10 mouse cellular contexts compared by ENCODE assay signal in genomic region chr17:74846031-74846891, GRCm38 (mm10).
DNase-seq lines count a peak whose midpoint lies in the region; ATAC-seq and TF ChIP-seq lines count a peak whose summit lies in the region.
"Had no signal": no experiment of that assay in that cellular context is flagged by ENCODE, and none has a peak within 500 bp of the region (broad histone marks: within the 10 kb centered on the region; RNA-seq: fewer than 3 reads in every experiment).

No protein-coding gene starts in this region.

- no peaks in the 10 kb centered on the region; the same call in 1 of the 2 replicates for H3K4me1 ChIP-seq in kidney, adult 2 months (ENCODE audit: control insufficient read depth, insufficient read depth, low read length)
- peaks cover 17% of the 10 kb centered on the region for H3K4me1 ChIP-seq in lung, embryonic 16.5 days (replicated peaks; ENCODE audit: control insufficient read depth, insufficient read depth, low read length)

- peak; percentile 20 for DNase-seq in gastrocnemius, postnatal 14 days
- no peak for DNase-seq in gastrocnemius, adult 8-10 months (ENCODE audit: low spot score in 2 of 2)
- peak; percentile 60 for DNase-seq in fibroblast of lung, adult 2 months (ENCODE audit: low read depth)
- DNase-seq in kidney, adult 2 months: peak; percentile 67
- no peak for DNase-seq in urinary bladder, postnatal 25 days (ENCODE audit: low spot score)
- DNase-seq in layer of hippocampus, postnatal 36 days: no peak

- WGBS in kidney, adult 2 months: 50% methylated on average over 10 of the region's 10 CpGs
- WGBS in lung, embryonic 16.5 days: 27% methylated on average over 10 of the region's 10 CpGs

- no peak overlapping the region for H3K27ac ChIP-seq in kidney, adult 2 months (ENCODE audit: insufficient read depth, low read depth, low read length)
- peak overlapping the region; percentile 78 for H3K27ac ChIP-seq in lung, embryonic 16.5 days (ENCODE audit: low read length)

- no peak overlapping the region for H3K4me2 ChIP-seq in lung, embryonic 16.5 days (ENCODE audit: low read depth, low read length)

- no peak for TF ChIP-seq CTCF in kidney, adult 2 months (conservative IDR thresholded peaks at IDR 0.05; ENCODE audit: insufficient read depth, insufficient read length, low read depth, low read length)

- H3K9ac ChIP-seq in lung, embryonic 16.5 days (ENCODE audit: low read length): no peak overlapping the region

- H3K4me3 ChIP-seq in kidney, adult 2 months (ENCODE audit: insufficient read depth, low read depth, low read length): no peak overlapping the region
- H3K4me3 ChIP-seq in lung, embryonic 16.5 days (ENCODE audit: low read length): no peak overlapping the region
- H3K4me3 ChIP-seq: megakaryocyte, embryonic 14.5 days had no signal

- no peaks in the 10 kb centered on the region for H3K9me3 ChIP-seq in lung, embryonic 16.5 days (ENCODE audit: control insufficient read depth, low read length)
- H3K9me3 ChIP-seq: megakaryocyte, embryonic 14.5 days had no signal

- no peak for TF ChIP-seq POLR2A in kidney, adult 2 months (IDR thresholded peaks at IDR 0.05; ENCODE audit: low read depth, low read length)

- H3K36me3 ChIP-seq in kidney, adult 2 months (ENCODE audit: control insufficient read depth, insufficient read depth, low read length): no peaks in the 10 kb centered on the region
- no peaks in the 10 kb centered on the region for H3K36me3 ChIP-seq in lung, embryonic 16.5 days (ENCODE audit: control insufficient read depth, insufficient read depth, low read length)

- intact Hi-C loops in gastrocnemius, postnatal 14 days (cut with DNase I; ENCODE audit: low total_unique reads): no loop called here

- no peaks in the 10 kb centered on the region for H3K27me3 ChIP-seq in kidney, adult 2 months (replicated peaks; ENCODE audit: control insufficient read depth, insufficient read depth, low read length)
- H3K27me3 ChIP-seq in lung, embryonic 16.5 days (ENCODE audit: control insufficient read depth, insufficient read depth, low read depth, low read length): no peaks in the 10 kb centered on the region
- H3K27me3 ChIP-seq: megakaryocyte, embryonic 14.5 days; Patski had no signal

- peak; percentile 85 for ATAC-seq in lung, embryonic 16.5 days (ENCODE audit: low read depth)
- no peak for ATAC-seq in megakaryocyte, adult 5-6 weeks (ENCODE audit: poor library complexity, severe bottlenecking)
- ATAC-seq: Patski had no signal

Comparison
In these comparisons a context has a peak if more than half of its experiments do, and no peak if none do; other contexts are left out.
1. DNase-seq: peak in gastrocnemius, postnatal 14 days (single experiment), fibroblast of lung, adult 2 months (single experiment) and kidney, adult 2 months (single experiment); none in gastrocnemius, adult 8-10 months (0 of 2), urinary bladder, postnatal 25 days (single experiment) and layer of hippocampus, postnatal 36 days (0 of 2).